Mouse (Mus musculus): Measurements from ENCODE around the gene Nkpd1. TPM values are rescaled to one million over a fixed set of nuclear protein-coding genes. Genes with fewer than 3 reads are reported as not detected.

The Nkpd1 gene
- polyA plus RNA-seq, 1 experiment from 2014 or later = 0.11 TPM

DNA sequence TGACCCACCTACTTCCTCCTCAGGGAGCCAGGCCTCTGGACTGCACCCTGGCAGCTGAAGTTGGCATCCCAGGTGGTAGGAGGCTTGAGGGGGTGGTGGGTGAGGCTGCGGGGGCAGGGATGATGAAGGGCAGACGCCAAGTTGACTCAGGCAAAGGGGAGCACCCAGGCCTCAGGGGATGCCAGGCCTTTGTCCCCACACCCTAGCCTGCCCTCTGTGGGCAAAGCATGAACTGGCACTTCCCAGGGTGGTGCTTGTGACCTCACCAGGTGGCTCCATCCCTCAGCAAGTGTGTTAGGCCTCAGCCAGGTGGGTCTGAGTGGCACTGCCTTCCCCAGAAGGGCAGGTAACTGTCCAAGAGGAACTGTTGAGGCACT, 7.5 kb downstream of the Nkpd1 start:
- H3K4me1 ChIP-seq (replicated peaks; ENCODE audit: control insufficient read depth, insufficient read depth, low read length) = peaks cover 10% of the 10 kb centered on the region
- H3K27me3 ChIP-seq (ENCODE audit: control insufficient read depth, insufficient read depth, low read length) = peaks cover 55% of the 10 kb centered on the region
- no peak overlapping the region for H3K27ac ChIP-seq (ENCODE audit: low read depth, low read length)
- ATAC-seq (replicated peaks; ENCODE audit: low FRiP score) (no peak), DNase-seq (ENCODE audit: low spot score) (no peak)
- H3K36me3 ChIP-seq (ENCODE audit: control insufficient read depth, insufficient read depth, low read length) = no peaks in the 10 kb centered on the region; the same call in 1 of the 2 replicates
- H3K9me3 ChIP-seq (ENCODE audit: control insufficient read depth, low read length) = no peaks in the 10 kb centered on the region
- H3K9ac ChIP-seq (ENCODE audit: low read length) = no peak overlapping the region
- WGBS = 53% methylated on average over 2 of the region's 2 CpGs
- H3K4me2 ChIP-seq (ENCODE audit: low read depth, low read length, severe bottlenecking) = no peak overlapping the region
- H3K4me3 ChIP-seq (ENCODE audit: low read depth, low read length) = no peak overlapping the region

DNA sequence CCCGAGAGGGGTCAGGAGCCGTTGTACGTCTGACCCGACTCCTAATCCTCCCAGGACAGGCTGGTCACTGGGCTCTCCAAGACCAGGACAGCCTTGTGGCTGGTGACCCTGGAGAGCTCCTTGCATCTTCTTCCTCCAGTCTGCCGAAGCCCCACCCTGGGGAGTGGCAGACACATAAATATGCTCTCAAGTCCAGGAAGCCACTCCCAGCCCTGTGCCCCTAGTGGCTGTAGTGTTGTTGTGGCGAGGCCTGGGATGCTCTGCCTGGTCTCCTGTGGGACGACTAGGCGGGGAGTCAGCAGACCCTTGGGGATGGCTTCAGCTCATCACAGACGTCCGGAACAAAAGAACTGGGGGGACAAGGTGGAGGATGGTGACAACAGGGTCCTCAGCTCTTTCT, 13.4 kb downstream of the Nkpd1 start:
- no peak for ATAC-seq (replicated peaks; ENCODE audit: low FRiP score)
- H3K4me3 ChIP-seq (ENCODE audit: low read depth, low read length) = no peak overlapping the region
- H3K27me3 ChIP-seq (ENCODE audit: control insufficient read depth, insufficient read depth, low read length) = no peaks in the 10 kb centered on the region
- H3K27ac ChIP-seq (ENCODE audit: low read depth, low read length) = no peak overlapping the region
- no peak for DNase-seq (ENCODE audit: low spot score)
- H3K9me3 ChIP-seq (ENCODE audit: control insufficient read depth, low read length) = no peaks in the 10 kb centered on the region
- H3K9ac ChIP-seq (ENCODE audit: low read length) = no peak overlapping the region
- H3K4me1 ChIP-seq (replicated peaks; ENCODE audit: control insufficient read depth, insufficient read depth, low read length) = no peaks in the 10 kb centered on the region
- WGBS = 79% methylated on average over 10 of the region's 10 CpGs
- H3K4me2 ChIP-seq (ENCODE audit: low read depth, low read length, severe bottlenecking) = no peak overlapping the region
- peaks cover 8% of the 10 kb centered on the region; the same call in 1 of the 2 replicates for H3K36me3 ChIP-seq (ENCODE audit: control insufficient read depth, insufficient read depth, low read length)

DNA sequence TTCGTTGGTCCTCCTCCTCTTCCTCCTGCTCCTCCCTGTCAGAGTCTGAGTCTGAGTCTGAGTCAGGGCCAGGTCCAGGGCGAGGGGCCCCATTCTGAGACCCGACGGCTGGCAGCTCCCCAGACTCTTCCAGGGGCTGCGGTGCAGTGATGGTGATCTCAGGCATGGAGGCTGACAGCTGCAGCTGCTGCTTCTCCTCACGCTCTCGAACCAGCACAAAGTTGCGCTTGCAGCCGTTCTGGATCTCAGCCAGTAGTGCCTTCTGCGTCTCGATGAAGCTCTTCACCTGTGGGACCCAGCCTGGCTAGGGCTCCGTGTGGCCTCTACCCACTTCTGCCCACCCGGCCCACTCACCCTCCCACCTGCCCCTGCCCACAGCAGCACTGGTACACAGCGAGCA, 14.6 kb downstream of the Nkpd1 start:
- Histone ChIP-seq H3K9me3 (ENCODE audit: control insufficient read depth, low read length) (no peaks in the 10 kb centered on the region), H3K4me1 (replicated peaks; ENCODE audit: control insufficient read depth, insufficient read depth, low read length) (no peaks in the 10 kb centered on the region), H3K36me3 (ENCODE audit: control insufficient read depth, insufficient read depth, low read length) (peaks cover 8% of the 10 kb centered on the region; the same call in 1 of the 2 replicates), H3K9ac (ENCODE audit: low read length) (no peak overlapping the region), H3K27me3 (ENCODE audit: control insufficient read depth, insufficient read depth, low read length) (no peaks in the 10 kb centered on the region), H3K4me2 (ENCODE audit: low read depth, low read length, severe bottlenecking) (no peak overlapping the region), H3K4me3 (ENCODE audit: low read depth, low read length) (no peak overlapping the region), H3K27ac (ENCODE audit: low read depth, low read length) (no peak overlapping the region)
- no peak for DNase-seq (ENCODE audit: low spot score)
- 92% methylated on average over 14 of the region's 14 CpGs for WGBS
- ATAC-seq (replicated peaks; ENCODE audit: low FRiP score) = no peak

DNA sequence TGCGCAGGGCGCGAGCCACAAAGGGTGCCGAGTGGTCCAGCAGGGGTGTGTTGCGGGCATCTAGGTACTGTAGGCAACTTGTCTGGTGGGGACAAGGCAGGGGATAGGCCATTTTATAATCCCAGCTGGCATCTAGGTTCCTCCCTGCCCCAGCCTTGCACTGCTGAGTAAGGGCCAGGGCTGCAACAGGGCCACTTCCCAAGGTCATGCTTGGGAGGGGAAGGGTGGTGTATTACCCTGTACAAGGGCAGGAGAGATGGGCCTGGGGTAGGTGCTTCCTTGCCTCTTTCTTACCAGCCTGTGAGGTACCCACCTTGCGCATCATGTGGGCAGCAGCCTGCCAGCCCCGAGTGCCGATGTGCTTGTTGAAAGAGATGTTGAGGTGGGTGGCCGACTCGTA, 17.0 kb downstream of the Nkpd1 start:
- Histone ChIP-seq H3K9me3 (ENCODE audit: control insufficient read depth, low read length) (no peaks in the 10 kb centered on the region), H3K27me3 (ENCODE audit: control insufficient read depth, insufficient read depth, low read length) (no peaks in the 10 kb centered on the region), H3K9ac (ENCODE audit: low read length) (no peak overlapping the region), H3K27ac (ENCODE audit: low read depth, low read length) (no peak overlapping the region), H3K36me3 (ENCODE audit: control insufficient read depth, insufficient read depth, low read length) (peaks cover 8% of the 10 kb centered on the region; the same call in 1 of the 2 replicates), H3K4me3 (ENCODE audit: low read depth, low read length) (no peak overlapping the region), H3K4me1 (replicated peaks; ENCODE audit: control insufficient read depth, insufficient read depth, low read length) (no peaks in the 10 kb centered on the region), H3K4me2 (ENCODE audit: low read depth, low read length, severe bottlenecking) (no peak overlapping the region)
- DNase-seq (ENCODE audit: low spot score) (no peak), ATAC-seq (replicated peaks; ENCODE audit: low FRiP score) (no peak)
- 97% methylated on average over 10 of the region's 10 CpGs for WGBS

DNA sequence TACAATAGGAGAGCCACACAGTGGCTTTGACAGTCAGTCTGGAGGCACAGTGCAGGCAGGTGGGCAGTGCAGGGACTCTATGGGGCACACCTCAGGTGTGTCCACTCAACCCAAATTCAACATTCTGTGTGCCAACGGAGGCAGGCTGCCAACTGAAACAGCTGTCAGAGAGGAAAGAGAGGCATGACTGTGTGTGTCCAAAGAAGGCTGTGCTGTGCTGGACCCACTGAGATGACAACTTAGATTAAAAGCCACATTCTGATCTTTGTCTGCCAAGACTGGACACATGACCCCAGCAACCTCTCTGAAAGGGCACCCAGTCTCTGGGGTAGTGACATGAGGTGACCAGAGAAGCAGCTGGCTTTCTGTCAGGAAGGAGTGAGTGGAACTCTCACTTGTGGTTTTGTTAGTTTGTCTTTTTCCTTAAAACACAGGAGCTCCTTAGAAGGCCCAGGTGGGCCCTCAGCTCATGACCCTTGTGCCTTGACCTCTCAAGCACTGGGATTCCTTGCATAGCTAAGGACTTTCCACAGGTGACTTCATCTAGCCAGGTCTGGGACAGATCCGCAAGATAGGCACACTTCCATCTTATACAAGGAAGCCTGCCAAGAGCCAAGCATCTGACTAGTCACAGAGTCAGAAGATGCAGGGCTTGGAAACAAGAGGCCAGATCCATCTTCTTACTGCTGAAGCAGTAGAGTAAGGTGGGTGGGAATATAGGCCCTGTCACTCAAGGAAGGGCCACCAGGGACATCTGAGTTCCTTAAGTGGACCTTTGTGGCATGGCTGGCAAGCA, 23.3 kb downstream of the Nkpd1 start:
- H3K36me3 ChIP-seq (ENCODE audit: control insufficient read depth, insufficient read depth, low read length) = no peaks in the 10 kb centered on the region
- H3K27ac ChIP-seq (ENCODE audit: low read depth, low read length) = no peak overlapping the region
- H3K4me2 ChIP-seq (ENCODE audit: low read depth, low read length, severe bottlenecking) = no peak overlapping the region
- ATAC-seq (replicated peaks; ENCODE audit: low FRiP score) = no peak
- H3K27me3 ChIP-seq (ENCODE audit: control insufficient read depth, insufficient read depth, low read length) = no peaks in the 10 kb centered on the region
- H3K4me1 ChIP-seq (replicated peaks; ENCODE audit: control insufficient read depth, insufficient read depth, low read length) = peaks cover 8% of the 10 kb centered on the region; the same call in 1 of the 2 replicates
- H3K9ac ChIP-seq (ENCODE audit: low read length) = no peak overlapping the region
- no peaks in the 10 kb centered on the region for H3K9me3 ChIP-seq (ENCODE audit: control insufficient read depth, low read length)
- no peak for DNase-seq (ENCODE audit: low spot score)
- WGBS = 94% methylated on average over 2 of the region's 2 CpGs
- H3K4me3 ChIP-seq (ENCODE audit: low read depth, low read length) = no peak overlapping the region

DNA sequence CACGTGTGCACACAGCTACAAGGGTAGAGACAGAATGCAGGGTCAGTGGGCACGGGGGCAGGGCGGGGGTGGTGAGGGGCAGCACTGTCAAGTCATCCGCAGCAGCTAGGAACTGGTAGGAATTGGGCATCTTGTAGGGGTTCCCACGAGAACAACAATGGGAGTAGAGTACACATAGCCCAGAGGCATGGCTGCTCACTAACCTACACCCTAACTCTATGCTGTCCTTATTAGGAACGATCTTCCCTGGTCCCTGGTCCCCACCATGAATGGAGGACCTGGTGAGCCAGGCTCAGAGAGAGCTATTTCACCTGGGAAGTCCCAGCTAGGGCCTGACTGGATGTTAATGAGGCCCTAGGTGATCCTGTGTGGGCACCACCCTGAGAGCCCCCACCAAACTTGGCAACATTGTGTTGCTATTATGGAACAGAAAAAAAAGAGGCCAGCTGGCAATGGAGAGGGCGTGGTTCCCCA, 24.1 kb downstream of the Nkpd1 start:
- H3K27ac ChIP-seq (ENCODE audit: low read depth, low read length) = no peak overlapping the region
- no peaks in the 10 kb centered on the region for H3K9me3 ChIP-seq (ENCODE audit: control insufficient read depth, low read length)
- WGBS = 80% methylated on average over 7 of the region's 7 CpGs
- no peak overlapping the region for H3K9ac ChIP-seq (ENCODE audit: low read length)
- DNase-seq (ENCODE audit: low spot score) (no peak), ATAC-seq (replicated peaks; ENCODE audit: low FRiP score) (no peak; the same call in 1 of the 2 replicates)
- H3K36me3 ChIP-seq (ENCODE audit: control insufficient read depth, insufficient read depth, low read length) = no peaks in the 10 kb centered on the region
- H3K4me1 ChIP-seq (replicated peaks; ENCODE audit: control insufficient read depth, insufficient read depth, low read length) = peaks cover 8% of the 10 kb centered on the region; the same call in 1 of the 2 replicates
- no peaks in the 10 kb centered on the region for H3K27me3 ChIP-seq (ENCODE audit: control insufficient read depth, insufficient read depth, low read length)
- no peak overlapping the region for H3K4me3 ChIP-seq (ENCODE audit: low read depth, low read length)
- H3K4me2 ChIP-seq (ENCODE audit: low read depth, low read length, severe bottlenecking) = no peak overlapping the region

DNA sequence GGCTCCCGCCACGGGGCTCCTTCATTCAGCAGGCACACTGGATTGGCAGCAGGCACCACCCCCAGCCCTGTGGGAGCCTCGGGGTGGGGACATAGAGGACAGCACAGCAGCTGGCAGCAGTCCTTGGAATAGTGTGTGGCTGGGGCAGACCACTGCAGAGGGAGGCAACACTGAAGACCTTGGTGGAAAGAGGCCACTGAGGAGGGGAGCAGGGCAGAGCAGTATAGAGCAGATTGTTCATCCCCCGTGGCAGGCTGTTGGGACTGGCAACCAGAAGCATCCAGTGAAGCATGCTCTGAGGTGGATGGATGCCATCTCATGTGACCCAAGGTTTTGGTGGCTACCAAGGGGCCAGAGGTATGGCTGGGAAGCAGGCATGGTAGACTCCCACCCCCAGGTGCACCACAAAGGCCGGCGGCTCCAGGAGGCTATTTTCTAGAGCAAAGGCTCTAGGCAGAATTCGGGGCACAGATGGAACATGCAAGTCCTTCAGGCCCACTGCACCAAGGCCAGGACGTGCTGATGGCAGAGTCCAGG, 24.6 kb downstream of the Nkpd1 start:
- H3K4me3 ChIP-seq (ENCODE audit: low read depth, low read length) = no peak overlapping the region
- no peak overlapping the region for H3K4me2 ChIP-seq (ENCODE audit: low read depth, low read length, severe bottlenecking)
- no peak for DNase-seq (ENCODE audit: low spot score)
- WGBS = 64% methylated on average over 8 of the region's 8 CpGs
- H3K9ac ChIP-seq (ENCODE audit: low read length) = no peak overlapping the region
- no peak overlapping the region for H3K27ac ChIP-seq (ENCODE audit: low read depth, low read length)
- no peaks in the 10 kb centered on the region for H3K27me3 ChIP-seq (ENCODE audit: control insufficient read depth, insufficient read depth, low read length)
- no peaks in the 10 kb centered on the region for H3K36me3 ChIP-seq (ENCODE audit: control insufficient read depth, insufficient read depth, low read length)
- no peaks in the 10 kb centered on the region for H3K9me3 ChIP-seq (ENCODE audit: control insufficient read depth, low read length)
- peak; percentile 75 for ATAC-seq (replicated peaks; ENCODE audit: low FRiP score)
- H3K4me1 ChIP-seq (replicated peaks; ENCODE audit: control insufficient read depth, insufficient read depth, low read length) = peaks cover 8% of the 10 kb centered on the region; the same call in 1 of the 2 replicates

DNA sequence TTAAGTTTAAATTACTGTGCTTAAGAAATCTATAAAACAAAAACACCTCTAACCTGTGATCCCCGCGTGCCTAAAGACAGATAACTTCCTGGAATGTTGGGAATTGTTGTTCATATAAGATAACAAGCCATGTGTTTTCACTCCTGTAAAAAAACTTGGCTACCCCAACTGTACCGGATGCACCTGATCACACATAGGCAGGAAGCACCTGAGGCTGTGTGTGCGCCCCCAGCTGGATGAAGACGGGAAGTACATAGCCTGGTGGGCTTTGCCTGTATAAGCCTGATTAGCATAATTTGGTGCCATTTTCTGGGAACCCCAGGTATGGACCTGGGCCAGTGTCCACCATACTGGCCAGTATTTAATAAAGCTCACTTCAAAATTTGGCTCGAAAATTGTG, 25.9 kb downstream of the Nkpd1 start:
- Histone ChIP-seq H3K36me3 (ENCODE audit: control insufficient read depth, insufficient read depth, low read length) (no peaks in the 10 kb centered on the region), H3K4me2 (ENCODE audit: low read depth, low read length, severe bottlenecking) (no peak overlapping the region), H3K27ac (ENCODE audit: low read depth, low read length) (no peak overlapping the region), H3K27me3 (ENCODE audit: control insufficient read depth, insufficient read depth, low read length) (no peaks in the 10 kb centered on the region), H3K4me3 (ENCODE audit: low read depth, low read length) (no peak overlapping the region), H3K9ac (ENCODE audit: low read length) (no peak overlapping the region), H3K4me1 (replicated peaks; ENCODE audit: control insufficient read depth, insufficient read depth, low read length) (peaks cover 8% of the 10 kb centered on the region; the same call in 1 of the 2 replicates), H3K9me3 (ENCODE audit: control insufficient read depth, low read length) (no peaks in the 10 kb centered on the region)
- no peak for ATAC-seq (replicated peaks; ENCODE audit: low FRiP score)
- 59% methylated on average over 6 of the region's 6 CpGs for WGBS
- DNase-seq (ENCODE audit: low spot score) = no peak
